Mouse (Mus musculus): ENCODE measurements at regions not wholly inside any gene's neighbourhood (a gene's known extent, or its start where the extent isn't known, plus 50 kb on each side); places are given as distances from the start of the nearest gene placed in this dataset.
"Not testable (repeated sequence)": the region's sequence is repeated elsewhere in the genome, so short reads cannot be mapped to it uniquely, and the experiment has no call there.

GRCm38 (mm10) chr17:13590240-13590837 lies 170.0 kb upstream of the Afdn start:
- not testable (repeated sequence) for DNase-seq

Measured in gastrocnemius, postnatal 25 days (tissue).